Mouse (Mus musculus): ENCODE measurements around the gene Ttc39a. TPM values are rescaled to one million over a fixed set of nuclear protein-coding genes. Genes with fewer than 3 reads are reported as not detected.

Gene Ttc39a
- polyA plus RNA-seq, 1 experiment from 2014 or later, result 0.90 TPM

DNA sequence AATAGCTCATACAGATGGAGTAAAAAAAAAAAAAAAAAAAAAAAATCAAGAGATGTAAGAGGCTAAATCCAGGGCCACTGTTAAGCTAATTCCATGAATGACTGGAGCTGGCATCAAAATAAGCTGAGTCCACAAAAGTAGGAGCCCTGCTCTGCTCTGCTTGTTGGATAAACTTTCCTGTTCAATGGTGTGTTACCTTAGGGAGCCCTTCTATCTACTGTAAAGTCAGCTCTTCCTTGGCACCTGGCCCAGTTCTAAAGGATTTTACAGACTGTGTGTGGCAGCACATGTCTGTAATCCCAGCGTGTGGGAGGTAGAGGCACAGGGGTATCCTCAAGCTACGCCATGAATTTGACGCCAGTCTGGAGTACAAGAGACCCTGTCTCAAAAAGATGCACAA, 34.6 kb downstream of the Ttc39a start:
- H3K9me3 ChIP-seq, result no peaks in the 10 kb centered on the region
- H3K36me3 ChIP-seq, result peaks cover 5% of the 10 kb centered on the region
- no peak overlapping the region for H3K4me2 ChIP-seq (replicated peaks)
- WGBS, result 91% methylated on average over 3 of the region's 3 CpGs
- peaks cover 8% of the 10 kb centered on the region; the same call in 1 of the 2 replicates for H3K4me1 ChIP-seq (replicated peaks)
- no peak overlapping the region for H3K27ac ChIP-seq
- H3K27me3 ChIP-seq, result no peaks in the 10 kb centered on the region
- no peak overlapping the region for H3K4me3 ChIP-seq (replicated peaks)
- no peak for ATAC-seq
- H3K9ac ChIP-seq (replicated peaks), result no peak overlapping the region

DNA sequence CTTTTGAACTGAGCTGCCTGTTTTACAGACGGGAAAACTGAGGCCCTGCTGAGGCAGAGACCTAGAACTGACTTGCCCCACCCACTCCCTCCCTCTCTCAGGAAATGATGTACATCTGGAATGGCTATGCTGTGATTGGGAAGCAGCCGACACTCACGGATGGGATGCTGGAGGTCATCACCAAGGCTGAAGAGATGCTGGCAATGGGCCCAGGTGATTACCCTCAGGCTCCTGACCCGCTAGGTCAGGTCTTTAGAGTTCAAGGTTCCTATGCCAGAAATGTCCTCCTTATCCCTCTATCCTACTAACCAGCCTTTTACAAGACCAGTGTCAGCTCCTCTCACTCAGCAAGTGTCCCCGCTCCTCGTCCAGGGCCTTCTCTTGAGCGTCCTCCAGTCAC, 35.7 kb downstream of the Ttc39a start:
- no peak overlapping the region for H3K4me3 ChIP-seq (replicated peaks)
- H3K4me1 ChIP-seq (replicated peaks), result peaks cover 8% of the 10 kb centered on the region; the same call in 1 of the 2 replicates
- H3K9ac ChIP-seq (replicated peaks), result no peak overlapping the region
- H3K4me2 ChIP-seq (replicated peaks), result no peak overlapping the region
- WGBS, result 90% methylated on average over 7 of the region's 7 CpGs
- H3K27ac ChIP-seq, result no peak overlapping the region
- H3K9me3 ChIP-seq, result no peaks in the 10 kb centered on the region
- no peaks in the 10 kb centered on the region for H3K27me3 ChIP-seq
- peaks cover 5% of the 10 kb centered on the region for H3K36me3 ChIP-seq
- ATAC-seq, result no peak

DNA sequence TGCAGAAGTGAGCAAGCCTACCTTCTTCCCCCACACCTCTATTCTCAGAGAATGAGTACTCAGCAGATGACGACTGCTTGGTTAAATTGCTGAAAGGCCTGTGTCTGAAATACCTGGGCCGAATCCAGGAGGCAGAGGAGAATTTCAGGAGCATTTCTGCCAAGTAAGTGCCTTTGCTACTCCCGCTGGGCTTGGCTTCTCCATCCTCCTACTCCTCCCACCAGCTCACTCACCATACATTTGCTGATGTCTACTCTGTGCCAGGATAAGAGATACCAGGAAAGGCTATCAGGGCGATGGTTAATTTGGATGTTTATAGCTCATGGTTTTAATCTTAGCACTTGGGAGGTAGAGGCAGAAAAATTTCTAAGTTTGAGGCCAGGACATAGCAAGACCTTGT, 36.2 kb downstream of the Ttc39a start:
- ATAC-seq, result no peak
- H3K27me3 ChIP-seq, result no peaks in the 10 kb centered on the region
- 91% methylated on average over 4 of the region's 4 CpGs for WGBS

DNA sequence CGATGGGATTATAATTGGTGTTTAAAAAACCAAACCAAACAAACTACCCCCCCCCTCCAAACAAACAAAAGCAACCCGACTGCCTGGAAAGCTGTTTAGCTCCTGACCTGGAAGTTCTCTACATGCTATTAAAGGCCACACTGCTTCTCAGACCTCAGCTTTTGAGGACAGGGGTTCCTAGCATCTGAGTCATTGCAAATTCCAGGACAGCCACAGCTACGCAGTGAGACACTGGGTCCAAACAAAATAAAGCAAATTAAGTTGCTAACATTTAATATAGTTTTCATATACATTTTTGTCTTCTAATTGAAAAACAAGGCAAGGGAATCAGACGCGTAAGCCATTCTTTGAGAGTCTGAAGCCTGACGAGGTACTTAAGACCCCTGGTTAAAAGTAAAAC, 38.0 kb downstream of the Ttc39a start:
- ATAC-seq, result no peak
- no peak overlapping the region for H3K9ac ChIP-seq (replicated peaks)
- H3K27ac ChIP-seq, result no peak overlapping the region
- H3K27me3 ChIP-seq, result no peaks in the 10 kb centered on the region
- peaks cover 8% of the 10 kb centered on the region; the same call in 1 of the 2 replicates for H3K4me1 ChIP-seq (replicated peaks)
- H3K9me3 ChIP-seq, result no peaks in the 10 kb centered on the region
- H3K36me3 ChIP-seq, result peaks cover 7% of the 10 kb centered on the region
- WGBS, result 65% methylated on average over 6 of the region's 6 CpGs
- no peak overlapping the region for H3K4me3 ChIP-seq (replicated peaks)
- no peak overlapping the region for H3K4me2 ChIP-seq (replicated peaks)

More for the DNA sequence above, 36.2 kb downstream of the Ttc39a start:
- H3K9ac ChIP-seq (replicated peaks), result no peak overlapping the region
- no peaks in the 10 kb centered on the region for H3K9me3 ChIP-seq
- no peak overlapping the region for H3K4me3 ChIP-seq (replicated peaks)
- no peak overlapping the region for H3K27ac ChIP-seq
- H3K36me3 ChIP-seq, result peaks cover 5% of the 10 kb centered on the region
- no peak overlapping the region for H3K4me2 ChIP-seq (replicated peaks)
- peaks cover 8% of the 10 kb centered on the region; the same call in 1 of the 2 replicates for H3K4me1 ChIP-seq (replicated peaks)

DNA sequence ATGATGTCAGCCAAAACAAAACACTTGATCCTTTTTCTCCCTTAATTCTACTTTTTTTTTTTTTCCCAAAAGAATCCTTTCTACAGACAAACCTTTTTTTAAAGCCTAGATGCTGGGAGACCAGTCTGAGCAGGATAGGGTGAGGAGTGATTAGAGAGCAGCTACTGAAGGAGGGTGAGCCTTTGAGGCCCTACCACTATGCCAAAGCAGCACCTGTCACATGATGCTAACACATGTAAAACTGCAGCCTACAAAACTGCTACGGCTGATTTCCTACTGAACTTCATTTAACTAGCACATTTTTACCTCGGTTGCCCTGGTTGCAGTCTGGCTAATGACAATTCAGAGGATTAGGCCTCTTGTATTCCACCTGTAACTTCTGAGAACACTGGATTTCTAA, 38.5 kb downstream of the Ttc39a start:
- Histone ChIP-seq H3K9me3 (no peaks in the 10 kb centered on the region), H3K4me3 (replicated peaks) (no peak overlapping the region), H3K36me3 (peaks cover 7% of the 10 kb centered on the region), H3K27me3 (no peaks in the 10 kb centered on the region), H3K4me2 (replicated peaks) (no peak overlapping the region), H3K9ac (replicated peaks) (no peak overlapping the region), H3K4me1 (replicated peaks) (peaks cover 8% of the 10 kb centered on the region; the same call in 1 of the 2 replicates), H3K27ac (no peak overlapping the region)
- WGBS, result 37% methylated on average over 2 of the region's 2 CpGs
- ATAC-seq, result no peak

DNA sequence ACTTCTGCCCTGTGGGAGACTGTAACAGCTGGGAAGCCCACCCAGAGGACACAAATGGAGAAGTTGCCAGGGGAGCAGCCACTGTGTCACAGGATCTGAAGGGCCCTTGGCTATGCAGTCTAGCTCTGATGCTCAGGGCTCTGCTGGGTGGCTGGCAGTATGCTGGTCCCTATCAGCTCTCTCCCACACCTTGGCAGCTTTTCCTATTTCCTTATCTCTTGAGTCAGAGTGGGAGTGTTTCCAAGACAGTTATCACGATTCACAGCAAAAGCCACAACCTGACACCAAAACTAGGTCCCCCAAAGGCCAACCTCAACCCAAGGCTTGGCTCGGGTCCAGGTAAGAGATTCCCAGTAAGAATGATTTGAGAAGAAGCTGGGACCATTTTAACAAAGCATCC, 39.0 kb downstream of the Ttc39a start:
- H3K27ac ChIP-seq, result no peak overlapping the region
- H3K9ac ChIP-seq (replicated peaks), result no peak overlapping the region
- peaks cover 8% of the 10 kb centered on the region; the same call in 1 of the 2 replicates for H3K4me1 ChIP-seq (replicated peaks)
- peaks cover 7% of the 10 kb centered on the region for H3K36me3 ChIP-seq
- H3K4me3 ChIP-seq (replicated peaks), result no peak overlapping the region
- no peak overlapping the region for H3K4me2 ChIP-seq (replicated peaks)
- no peaks in the 10 kb centered on the region for H3K9me3 ChIP-seq
- no peaks in the 10 kb centered on the region for H3K27me3 ChIP-seq
- ATAC-seq, result 0 out of 2 replicates have a peak, but pooled peaks have one; percentile 30
- WGBS, result 84% methylated on average over 2 of the region's 2 CpGs

DNA sequence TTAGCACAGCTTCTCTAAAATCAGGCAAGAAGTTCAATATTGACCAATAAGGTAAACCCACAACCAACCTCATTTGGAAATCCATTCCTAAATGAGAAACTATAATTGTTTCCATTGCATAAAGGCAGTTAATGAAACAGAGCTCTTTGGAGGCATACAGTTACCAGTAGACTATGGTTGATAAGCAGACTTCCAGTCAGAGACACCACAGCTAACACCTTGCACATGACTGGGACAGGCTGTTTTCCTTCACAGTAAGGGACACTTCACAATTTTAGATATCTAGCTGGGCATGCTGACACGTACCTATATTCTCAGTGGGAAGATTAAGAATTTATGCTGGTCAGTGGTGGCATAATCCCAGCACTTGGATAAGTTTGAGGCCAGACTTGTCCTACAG, 39.5 kb downstream of the Ttc39a start:
- Histone ChIP-seq H3K4me1 (replicated peaks) (peaks cover 8% of the 10 kb centered on the region; the same call in 1 of the 2 replicates), H3K9ac (replicated peaks) (no peak overlapping the region), H3K9me3 (no peaks in the 10 kb centered on the region), H3K4me2 (replicated peaks) (no peak overlapping the region), H3K27ac (no peak overlapping the region), H3K27me3 (no peaks in the 10 kb centered on the region), H3K36me3 (peaks cover 7% of the 10 kb centered on the region), H3K4me3 (replicated peaks) (no peak overlapping the region)
- 81% methylated on average over 1 of the region's 1 CpGs for WGBS
- ATAC-seq, result no peak

DNA sequence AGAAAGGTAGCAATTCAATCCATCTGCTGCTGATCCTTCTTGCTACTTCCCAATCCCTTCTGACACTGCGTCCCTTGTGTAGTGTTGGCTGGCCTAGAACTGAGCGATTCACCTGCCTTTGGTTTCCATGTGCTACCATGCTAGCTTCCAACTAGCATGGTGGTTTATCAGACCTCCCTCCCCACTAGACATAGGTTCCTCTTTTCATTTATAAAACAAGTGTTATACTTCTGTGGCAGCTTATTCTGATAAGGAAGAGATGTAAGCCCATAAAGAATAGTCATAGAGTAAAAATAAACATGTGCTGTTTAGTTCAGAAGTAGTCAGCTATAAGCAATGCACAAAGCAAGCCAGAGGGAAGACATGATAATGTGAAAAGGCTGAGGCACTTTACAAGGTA, 42.1 kb downstream of the Ttc39a start:
- Histone ChIP-seq H3K27ac (no peak overlapping the region), H3K4me3 (replicated peaks) (no peak overlapping the region), H3K9me3 (no peaks in the 10 kb centered on the region), H3K36me3 (peaks cover 11% of the 10 kb centered on the region; the same call in 1 of the 2 replicates), H3K27me3 (no peaks in the 10 kb centered on the region), H3K4me1 (replicated peaks) (peaks cover 8% of the 10 kb centered on the region; the same call in 1 of the 2 replicates), H3K9ac (replicated peaks) (no peak overlapping the region), H3K4me2 (replicated peaks) (no peak overlapping the region)
- ATAC-seq, result no peak
- 97% methylated on average over 2 of the region's 2 CpGs for WGBS

DNA sequence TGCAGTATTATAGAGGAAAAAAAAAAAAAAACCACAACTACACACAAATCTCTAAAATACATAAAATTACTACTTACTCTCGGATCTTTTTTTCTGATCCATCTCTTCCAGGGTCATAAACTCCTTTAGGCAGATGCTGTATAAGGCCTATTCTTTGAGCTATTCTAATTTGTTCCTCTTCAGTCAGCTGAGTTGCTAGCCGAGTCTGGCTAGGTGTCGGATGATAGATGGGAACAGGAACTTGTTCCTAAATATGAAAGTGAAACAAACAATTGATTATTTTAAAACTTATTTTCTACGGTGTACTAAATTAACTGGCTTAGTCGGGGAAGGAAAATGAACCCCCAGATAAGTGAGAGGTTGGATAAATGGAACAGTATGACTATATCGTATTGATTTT, 50.4 kb downstream of the Ttc39a start:
- Histone ChIP-seq H3K9ac (replicated peaks) (no peak overlapping the region), H3K36me3 (peaks cover 9% of the 10 kb centered on the region; the same call in 1 of the 2 replicates), H3K4me1 (replicated peaks) (no peaks in the 10 kb centered on the region), H3K27ac (no peak overlapping the region), H3K4me3 (replicated peaks) (no peak overlapping the region), H3K9me3 (no peaks in the 10 kb centered on the region), H3K27me3 (no peaks in the 10 kb centered on the region), H3K4me2 (replicated peaks) (no peak overlapping the region)
- 95% methylated on average over 6 of the region's 6 CpGs for WGBS
- no peak for ATAC-seq

DNA sequence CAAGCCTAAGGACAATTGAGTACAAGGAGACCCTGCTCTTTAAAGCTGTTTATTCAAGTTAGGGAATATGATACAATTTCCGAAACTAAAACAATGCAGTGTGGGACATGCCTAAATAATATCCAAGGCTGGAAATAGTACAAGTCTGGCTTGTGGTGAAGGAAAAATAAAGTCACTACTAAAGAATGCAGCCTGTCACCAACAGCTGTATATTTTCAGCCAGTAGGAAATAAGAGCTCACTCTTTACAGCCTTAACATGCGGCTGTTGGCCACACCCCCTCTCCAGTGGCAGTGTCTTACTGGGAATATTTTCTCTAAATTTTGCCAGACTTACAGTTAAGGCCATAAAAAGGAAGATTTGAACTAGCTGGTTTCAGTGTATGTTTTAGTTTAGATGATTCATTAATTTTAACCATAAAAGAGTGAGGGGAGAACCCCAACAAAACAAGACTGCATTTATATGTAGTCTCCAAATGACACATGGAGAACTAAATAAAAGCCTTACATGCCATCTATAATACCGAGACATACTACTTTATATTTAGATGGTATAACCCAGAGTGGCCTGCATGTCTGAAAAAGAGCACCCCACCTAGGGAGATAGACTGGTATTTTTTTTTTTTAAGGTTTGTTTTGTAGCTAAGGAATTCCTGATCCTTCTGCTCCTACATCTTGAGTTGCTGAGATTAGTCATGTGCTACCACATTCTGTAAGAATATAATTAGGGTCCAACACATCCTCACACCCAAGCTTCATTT, 54.2 kb downstream of the Ttc39a start:
- no peak for ATAC-seq
- Histone ChIP-seq H3K4me1 (replicated peaks) (no peaks in the 10 kb centered on the region), H3K27ac (no peak overlapping the region), H3K27me3 (no peaks in the 10 kb centered on the region), H3K9ac (replicated peaks) (no peak overlapping the region), H3K9me3 (no peaks in the 10 kb centered on the region), H3K36me3 (no peaks in the 10 kb centered on the region), H3K4me2 (replicated peaks) (no peak overlapping the region), H3K4me3 (replicated peaks) (no peak overlapping the region)
- 81% methylated on average over 3 of the region's 3 CpGs for WGBS

DNA sequence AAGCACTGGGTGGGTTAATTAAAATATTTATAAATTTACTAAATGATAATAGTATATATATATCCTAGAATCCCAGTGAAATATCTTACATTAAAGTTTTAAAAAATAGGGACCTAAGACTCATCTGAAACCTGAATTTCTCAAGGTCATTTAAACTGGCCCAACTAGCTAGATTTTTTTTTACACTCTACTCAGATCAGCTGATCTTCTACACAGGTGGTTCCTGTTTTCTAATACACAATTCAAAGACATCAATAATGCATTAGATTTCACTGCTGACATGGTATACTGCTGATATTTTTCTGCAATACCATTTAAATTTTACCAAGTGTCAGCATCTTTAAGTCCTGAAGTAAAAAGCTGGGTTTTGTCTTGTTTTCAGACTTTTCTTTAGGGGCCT, 57.5 kb downstream of the Ttc39a start:
- H3K4me2 ChIP-seq (replicated peaks), result no peak overlapping the region
- no peaks in the 10 kb centered on the region for H3K9me3 ChIP-seq
- no peaks in the 10 kb centered on the region for H3K4me1 ChIP-seq (replicated peaks)
- no peaks in the 10 kb centered on the region for H3K36me3 ChIP-seq
- H3K9ac ChIP-seq (replicated peaks), result no peak overlapping the region
- no peak overlapping the region for H3K27ac ChIP-seq
- ATAC-seq, result no peak
- H3K4me3 ChIP-seq (replicated peaks), result no peak overlapping the region
- H3K27me3 ChIP-seq, result no peaks in the 10 kb centered on the region

DNA sequence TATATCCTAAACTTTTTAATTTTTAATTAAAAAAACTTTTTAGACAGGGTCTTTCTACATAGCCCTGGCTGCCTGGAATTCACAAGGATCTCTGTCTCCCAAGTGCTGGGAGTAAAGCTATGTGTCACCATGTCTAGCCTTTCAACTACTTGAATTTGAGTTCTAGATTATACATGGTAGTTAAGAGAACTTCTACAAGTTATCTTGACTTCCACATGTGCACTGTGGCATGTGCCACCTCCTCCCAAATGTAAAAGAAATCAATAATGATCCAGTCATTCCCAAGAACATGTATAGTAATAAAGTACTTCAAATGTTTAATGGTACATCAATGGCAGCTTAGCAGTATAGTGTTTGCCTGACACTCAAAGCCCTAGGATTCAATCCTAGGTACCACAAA, 61.3 kb downstream of the Ttc39a start:
- Histone ChIP-seq H3K36me3 (peaks cover 4% of the 10 kb centered on the region; the same call in 1 of the 2 replicates), H3K9ac (replicated peaks) (no peak overlapping the region), H3K4me1 (replicated peaks) (no peaks in the 10 kb centered on the region; the same call in 1 of the 2 replicates), H3K4me2 (replicated peaks) (no peak overlapping the region), H3K9me3 (no peaks in the 10 kb centered on the region), H3K27me3 (no peaks in the 10 kb centered on the region), H3K27ac (no peak overlapping the region), H3K4me3 (replicated peaks) (no peak overlapping the region)
- no peak for ATAC-seq

DNA sequence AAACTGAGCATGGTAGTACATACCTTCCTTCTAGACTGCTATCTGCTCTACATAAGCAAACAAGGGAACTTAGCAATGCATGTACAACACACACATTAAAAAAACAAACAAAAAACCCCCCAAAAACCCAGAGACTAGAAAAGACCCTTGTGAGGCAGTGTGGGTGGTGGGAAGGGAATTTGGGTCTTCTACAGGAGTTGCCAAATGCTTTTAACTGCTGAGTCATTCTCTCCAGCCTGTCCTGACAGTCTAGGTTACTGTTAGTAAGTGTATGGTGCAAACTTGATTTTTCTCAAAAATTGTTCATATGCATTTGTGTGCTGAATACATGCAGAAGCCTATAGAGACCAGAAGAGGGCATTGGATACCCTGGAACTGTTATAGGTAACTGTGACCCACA, 65.2 kb downstream of the Ttc39a start:
- no peak overlapping the region for H3K27ac ChIP-seq
- H3K9me3 ChIP-seq, result no peaks in the 10 kb centered on the region
- no peak for ATAC-seq
- no peak overlapping the region for H3K4me3 ChIP-seq (replicated peaks)
- H3K4me1 ChIP-seq (replicated peaks), result peaks cover 19% of the 10 kb centered on the region
- H3K36me3 ChIP-seq, result peaks cover 8% of the 10 kb centered on the region; the same call in 1 of the 2 replicates
- no peak overlapping the region for H3K9ac ChIP-seq (replicated peaks)
- H3K27me3 ChIP-seq, result no peaks in the 10 kb centered on the region
- H3K4me2 ChIP-seq (replicated peaks), result no peak overlapping the region

Data from midbrain, embryonic 13.5 days (tissue).